Comparison of ENCODE assay signal across 8 mouse cellular contexts in genomic region chrX:169972791-169973494, GRCm38 (mm10). TPM values are rescaled to one million over a fixed set of nuclear protein-coding genes. Genes with fewer than 3 reads are reported as not detected.
DNase-seq lines count a peak whose midpoint lies in the region; TF ChIP-seq lines count a peak whose summit lies in the region.
"Not testable (repeated sequence)": the region's sequence is repeated elsewhere in the genome, so short reads cannot be mapped to it uniquely, and the experiment has no call there.

No protein-coding gene starts in this region.

- DNase-seq in 416B (ENCODE audit: low read depth) = peak; percentile 89
- peak; percentile 30 for DNase-seq in adrenal gland, adult 2 months
- peak; percentile 15 for DNase-seq in embryo, embryonic 10.5 days (ENCODE audit: low spot score)
- DNase-seq in heart, adult 2 months = peak in 1 of 2 experiments; percentile 20
- peak; percentile 82 for DNase-seq in induced T-regulatory cell, adult 2 months (ENCODE audit: low read depth)
- peak; percentile 1 to 26 for DNase-seq in left cerebral cortex, adult 18-20 months (ENCODE audit: low spot score in 2 of 2)
- DNase-seq in right cerebral cortex, adult 18-20 months = peak; percentile 4

- H3K36me3 ChIP-seq in heart, adult 2 months (ENCODE audit: control insufficient read depth, insufficient read depth, low read length); macrophage (ENCODE audit: inconsistent target): not testable (repeated sequence)

- intact Hi-C loops in heart, adult 2 months (cut with DNase I) = not testable (repeated sequence)

- H3K9ac ChIP-seq in heart, adult 2 months (ENCODE audit: low read depth, low read length) = not testable (repeated sequence)

- TF ChIP-seq EP300 in heart, adult 2 months (IDR thresholded peaks at IDR 0.05; ENCODE audit: insufficient read depth, low read depth, low read length) = not testable (repeated sequence)

- TF ChIP-seq POLR2A in heart, adult 2 months (IDR thresholded peaks at IDR 0.05; ENCODE audit: insufficient read depth, low read depth, low read length) = not testable (repeated sequence)

- 50% methylated on average over 6 of the region's 6 CpGs for WGBS in heart, adult 2 months
- WGBS in macrophage (ENCODE audit: missing documents) = 43% methylated on average over 6 of the region's 6 CpGs

- not testable (repeated sequence) for H3K79me2 ChIP-seq in heart, adult 2 months (replicated peaks; ENCODE audit: control insufficient read depth, insufficient read depth, low read length)
- H3K79me2 ChIP-seq in macrophage (ENCODE audit: inconsistent target) = peaks cover 26% of the 10 kb centered on the region

- H3K27ac ChIP-seq in heart, adult 2 months = peak overlapping the region; percentile 10
- H3K27ac ChIP-seq in macrophage = peak overlapping the region; percentile 50

- not testable (repeated sequence) for TF ChIP-seq CTCF in heart, adult 2 months (IDR thresholded peaks at IDR 0.05)

- not testable (repeated sequence) for H3K4me1 ChIP-seq in heart, adult 2 months (ENCODE audit: control insufficient read depth, insufficient read depth, low read length)

- not testable (repeated sequence) for H3K4me3 ChIP-seq in heart, adult 2 months; macrophage (ENCODE audit: inconsistent target)

- not testable (repeated sequence) for H3K27me3 ChIP-seq in heart, adult 2 months (ENCODE audit: control insufficient read depth, insufficient read depth, low read length)

RNA-seq across cellular contexts. Expression of gene Gm21887, which starts 36.5 kb away (rescaled TPM):
- 100 to 1,000 TPM in 1 of 2 experiments, 10 to 100 TPM in 1; 67.4 to 241 TPM for total RNA-seq in adrenal gland, adult 2 months (2021)
- polyA plus RNA-seq in adrenal gland, adult 2 months (2012; rRNA removed) = 957 and 2,016 TPM in 2 replicates
- total RNA-seq in heart, adult 2 months (2021) = 10 to 100 TPM; 22.9 to 27.8 TPM
- polyA plus RNA-seq in heart, adult 2 months (2012; rRNA removed) = 27.5 and 60.9 TPM in 2 replicates
- total RNA-seq in left cerebral cortex, adult 18-20 months (2021) = 100 to 1,000 TPM in 1 of 2 experiments, 10 to 100 TPM in 1; 96.1 to 185 TPM
- total RNA-seq in macrophage (2018; cell fraction: chromatin; rRNA removed) = 1,000 to 10,000 TPM in 16 of 26 experiments, 100 to 1,000 TPM in 10; 644 to 7,809 (median 1,101) TPM
- total RNA-seq in macrophage (2018; cell fraction: cytosol; rRNA removed) = 100 to 1,000 TPM in 1 of 26 experiments, 10 to 100 TPM in 25; 11.8 to 160 (median 27.3) TPM
- 1,000 to 10,000 TPM in 5 of 26 experiments, 100 to 1,000 TPM in 20, 10 to 100 TPM in 1; 96.6 to 1,945 (median 481) TPM for total RNA-seq in macrophage (2018; cell fraction: nucleus; rRNA removed)
- 45.5 to 114 TPM (median 105 TPM) in 3 replicates for polyA plus RNA-seq in macrophage (2018)
